ENCODE assay signal across 8 mouse cellular contexts in the genomic region with DNA sequence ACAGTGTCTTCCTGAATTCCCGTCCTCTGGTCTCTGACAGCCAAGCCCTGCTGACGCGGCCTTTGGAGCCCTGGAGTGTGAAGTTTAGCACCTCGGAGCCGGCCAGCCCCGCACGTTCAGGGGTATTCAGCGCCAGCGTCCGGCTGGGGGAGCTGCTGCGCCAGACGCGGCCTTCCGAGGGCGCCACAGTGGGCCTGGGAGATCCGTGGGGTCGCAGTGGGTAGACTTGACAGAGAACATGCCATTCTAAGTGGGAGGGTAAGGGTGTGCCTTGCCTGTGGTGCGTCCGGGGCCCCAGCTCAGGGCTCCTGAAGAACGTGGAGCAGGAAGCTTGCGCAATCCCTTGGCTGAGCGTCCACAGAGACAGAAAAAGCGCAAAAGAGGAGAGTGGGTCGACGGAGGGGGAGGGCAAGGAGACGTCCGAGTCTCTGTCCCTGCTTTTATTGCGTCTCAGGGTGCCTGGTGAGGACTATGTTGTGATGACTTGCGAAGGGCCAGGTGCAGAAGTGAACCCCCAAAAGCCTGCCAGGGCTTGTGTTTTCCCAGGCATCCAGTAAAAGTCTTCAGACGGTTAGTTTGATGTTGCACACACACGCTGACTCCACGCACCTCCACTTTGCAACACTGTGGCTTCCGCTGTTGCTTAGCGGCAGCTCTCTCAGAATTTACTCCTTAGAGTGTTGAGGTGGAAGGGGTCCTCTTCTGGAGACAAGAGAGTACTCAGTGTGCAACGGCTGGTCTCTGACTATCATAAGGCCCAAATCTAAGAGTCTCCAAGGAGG. TPM values are rescaled to one million over a fixed set of nuclear protein-coding genes. Genes with fewer than 3 reads are reported as not detected.
DNase-seq lines count a peak whose midpoint lies in the region; ATAC-seq and TF ChIP-seq lines count a peak whose summit lies in the region.

No protein-coding gene starts in this region.

- peaks cover 76% of the 10 kb centered on the region for H3K27me3 ChIP-seq in forebrain, embryonic 12.5 days
- H3K27me3 ChIP-seq in liver, embryonic 13.5 days: peaks cover 100% of the 10 kb centered on the region
- peaks cover 7% of the 10 kb centered on the region for H3K27me3 ChIP-seq in myocyte (ENCODE audit: control insufficient read depth, insufficient read depth, insufficient read length)

- no peak overlapping the region for H3K27ac ChIP-seq in forebrain, embryonic 12.5 days
- no peak overlapping the region for H3K27ac ChIP-seq in liver, embryonic 13.5 days

- TF ChIP-seq POLR2A in myocyte (IDR thresholded peaks at IDR 0.05; ENCODE audit: insufficient read length, low read depth): no peak

- 3% methylated on average over 35 of the region's 35 CpGs for WGBS in forebrain, embryonic 12.5 days
- WGBS in liver, embryonic 13.5 days (ENCODE audit: insufficient replicate concordance): 3% methylated on average over 35 of the region's 35 CpGs

- H3K9me3 ChIP-seq in forebrain, embryonic 12.5 days: no peaks in the 10 kb centered on the region
- H3K9me3 ChIP-seq in liver, embryonic 13.5 days (replicated peaks): no peaks in the 10 kb centered on the region

- no peak overlapping the region for H3K9ac ChIP-seq in forebrain, embryonic 12.5 days
- no peak overlapping the region for H3K9ac ChIP-seq in liver, embryonic 13.5 days

- peaks cover 74% of the 10 kb centered on the region for H3K4me1 ChIP-seq in forebrain, embryonic 12.5 days
- H3K4me1 ChIP-seq in liver, embryonic 13.5 days (replicated peaks): peaks cover 63% of the 10 kb centered on the region

- DNase-seq in gastrocnemius, adult 18-20 months (ENCODE audit: low spot score): peak; percentile 53
- no peak for DNase-seq in gastrocnemius, adult 8-10 months (ENCODE audit: low spot score in 2 of 2)
- DNase-seq in adrenal gland, postnatal 10 days: peak; percentile 64
- DNase-seq in induced T-regulatory cell, adult 2 months (ENCODE audit: low read depth): peak; percentile 66
- no peak for DNase-seq in liver, embryonic 13.5 days

- ATAC-seq in forebrain, embryonic 12.5 days (ENCODE audit: low FRiP score): no peak
- no peak for ATAC-seq in liver, embryonic 13.5 days (ENCODE audit: low read depth)
- ATAC-seq in erythroid progenitor cell, adult 5-6 weeks (replicated peaks; ENCODE audit: low FRiP score, poor library complexity, severe bottlenecking): no peak

- H3K4me3 ChIP-seq in forebrain, embryonic 12.5 days (replicated peaks): 0 out of 2 replicates have a peak overlapping the region, but pooled peaks have one; percentile 4
- H3K4me3 ChIP-seq in liver, embryonic 13.5 days (replicated peaks): 0 out of 2 replicates have a peak overlapping the region, but pooled peaks have one; percentile 6
- peak overlapping the region; percentile 80 for H3K4me3 ChIP-seq in myocyte

- H3K79me2 ChIP-seq in myocyte (ENCODE audit: control insufficient read depth, insufficient read depth): peaks cover 22% of the 10 kb centered on the region

- H3ac ChIP-seq in myocyte (ENCODE audit: control insufficient read depth, insufficient read length): no peak overlapping the region

- H3K36me3 ChIP-seq in forebrain, embryonic 12.5 days (replicated peaks): no peaks in the 10 kb centered on the region
- H3K36me3 ChIP-seq in liver, embryonic 13.5 days: no peaks in the 10 kb centered on the region
- H3K36me3 ChIP-seq in myocyte (ENCODE audit: control insufficient read depth, insufficient read depth): no peaks in the 10 kb centered on the region

- no peak overlapping the region for H3K4me2 ChIP-seq in forebrain, embryonic 12.5 days
- peak overlapping the region; percentile 33 for H3K4me2 ChIP-seq in liver, embryonic 13.5 days
- peak overlapping the region; percentile 69 for H3K4me2 ChIP-seq in myocyte (ENCODE audit: low read depth)

TF ChIP-seq in myocyte, 11 proteins besides CTCF, POLR2A, EP300 and RAD21:
- TF ChIP-seq CEBPB (IDR thresholded peaks at IDR 0.05; ENCODE audit: insufficient read depth, poor library complexity, severe bottlenecking) (peak; percentile 95), TCF12 (IDR thresholded peaks at IDR 0.05; ENCODE audit: insufficient read depth, poor library complexity, severe bottlenecking) (no peak), SRF (IDR thresholded peaks at IDR 0.05; ENCODE audit: control insufficient read depth, insufficient read length, low read depth) (no peak), MAX (IDR thresholded peaks at IDR 0.05; ENCODE audit: low read depth) (no peak), REST (IDR thresholded peaks at IDR 0.05; ENCODE audit: insufficient read depth, insufficient read length) (no peak)

RNA-seq across cellular contexts. Expression of gene Cbx4, which starts 1.5 kb away (rescaled TPM):
- 1 to 10 TPM; 1.6 to 2.5 TPM for total RNA-seq in gastrocnemius, adult 18-20 months (2021)
- total RNA-seq in gastrocnemius, adult 8-10 months (2022): 1 to 10 TPM; 2.1 to 3.0 (median 2.2) TPM
- 100 to 1,000 TPM in 1 of 2 experiments, 10 to 100 TPM in 1; 52.0 to 133 TPM for total RNA-seq in adrenal gland, postnatal 10 days (2021)
- polyA plus RNA-seq in forebrain, embryonic 12.5 days (2016; fragmentation: Nextera tagmentation; extraction: Ambion mirVana): 12.7 and 14.5 TPM in 2 replicates
- 2.0 and 2.4 TPM in 2 replicates for polyA plus RNA-seq in liver, embryonic 13.5 days (2015; fragmentation: Nextera tagmentation; extraction: Ambion mirVana)
- polyA plus RNA-seq in myocyte (2012; fragmentation: generic; extraction: Trizol): 29.9 TPM
- 5.4 and 13.4 TPM in 2 replicates for total RNA-seq in erythroid progenitor cell, adult 5-6 weeks (2015; ENCODE audit: low replicate concordance)
- total RNA-seq in erythroid progenitor cell, adult 5-6 weeks (2017; ENCODE audit: low replicate concordance): 2.7 and 4.4 TPM in 2 replicates

RNA-seq across cellular contexts. Expression of gene Cbx8, which starts 46.7 kb away (rescaled TPM):
- total RNA-seq in gastrocnemius, adult 18-20 months (2021): 1 to 10 TPM; 2.6 to 3.5 TPM
- 1 to 10 TPM; 1.1 to 3.3 (median 2.5) TPM for total RNA-seq in gastrocnemius, adult 8-10 months (2022)
- 10 to 100 TPM in 1 of 2 experiments, 1 to 10 TPM in 1; 8.8 to 12.3 TPM for total RNA-seq in adrenal gland, postnatal 10 days (2021)
- polyA plus RNA-seq in forebrain, embryonic 12.5 days (2016; fragmentation: Nextera tagmentation; extraction: Ambion mirVana): 11.5 and 11.7 TPM in 2 replicates
- 2.4 and 2.8 TPM in 2 replicates for polyA plus RNA-seq in liver, embryonic 13.5 days (2015; fragmentation: Nextera tagmentation; extraction: Ambion mirVana)
- 4.9 TPM for polyA plus RNA-seq in myocyte (2012; fragmentation: generic; extraction: Trizol)
- 1.3 TPM in 1 of 2 replicates, not detected in the other for total RNA-seq in erythroid progenitor cell, adult 5-6 weeks (2015; ENCODE audit: low replicate concordance)
- 1.0 and 3.3 TPM in 2 replicates for total RNA-seq in erythroid progenitor cell, adult 5-6 weeks (2017; ENCODE audit: low replicate concordance)

Comparison
In these comparisons a context has a peak if more than half of its experiments do, and no peak if none do; other contexts are left out.
1. DNase-seq: peak in gastrocnemius, adult 18-20 months (single experiment), adrenal gland, postnatal 10 days (single experiment) and induced T-regulatory cell, adult 2 months (single experiment); none in gastrocnemius, adult 8-10 months (0 of 2) and liver, embryonic 13.5 days (single experiment).
2. H3K4me3 ChIP-seq: peak in every context shown above with its lines; median percentile 80 in myocyte; 6 in liver, embryonic 13.5 days; 4 in forebrain, embryonic 12.5 days.